Mouse (Mus musculus): ENCODE results near the gene Cd6. TPM values are rescaled to one million over a fixed set of nuclear protein-coding genes. Genes with fewer than 3 reads are reported as not detected.

The Cd6 gene
- polyA plus RNA-seq, 1 experiment, result 41.0 TPM

GRCm38 (mm10) chr19:10803751-10804150, 26.1 kb downstream of the Cd6 start:
- no peak for TF ChIP-seq POLR2A (IDR thresholded peaks at IDR 0.05; ENCODE audit: low read depth, low read length)
- TF ChIP-seq CTCF (IDR thresholded peaks at IDR 0.05; ENCODE audit: extremely low read depth, insufficient read depth, insufficient read length, insufficient replicate concordance), result no peak
- H3K4me1 ChIP-seq (ENCODE audit: control insufficient read depth, insufficient read depth, insufficient read length), result no peaks in the 10 kb centered on the region
- no peak for DNase-seq (ENCODE audit: low read depth in 1 of 2, low spot score in 2 of 2)
- H3K27me3 ChIP-seq (ENCODE audit: control insufficient read depth, insufficient read depth, low read length), result no peaks in the 10 kb centered on the region
- H3K4me3 ChIP-seq (ENCODE audit: extremely low read depth, insufficient read depth, insufficient read length), result no peak overlapping the region
- WGBS, result 64% methylated on average over 5 of the region's 5 CpGs
- no peaks in the 10 kb centered on the region for H3K36me3 ChIP-seq (ENCODE audit: control insufficient read depth, insufficient read depth, low read length)
- no peak overlapping the region for H3K27ac ChIP-seq (ENCODE audit: insufficient read depth, low read length)

- H3K36me3 ChIP-seq (ENCODE audit: control insufficient read depth, insufficient read depth, low read length), result no peaks in the 10 kb centered on the region
- DNase-seq (ENCODE audit: low read depth in 1 of 2, low spot score in 2 of 2), result no peak
- TF ChIP-seq CTCF (IDR thresholded peaks at IDR 0.05; ENCODE audit: extremely low read depth, insufficient read depth, insufficient read length, insufficient replicate concordance) (no peak), POLR2A (IDR thresholded peaks at IDR 0.05; ENCODE audit: low read depth, low read length) (no peak)
- H3K4me1 ChIP-seq (ENCODE audit: control insufficient read depth, insufficient read depth, insufficient read length), result no peaks in the 10 kb centered on the region
- no peaks in the 10 kb centered on the region for H3K27me3 ChIP-seq (ENCODE audit: control insufficient read depth, insufficient read depth, low read length)
- H3K4me3 ChIP-seq (ENCODE audit: extremely low read depth, insufficient read depth, insufficient read length), result no peak overlapping the region
- 91% methylated on average over 6 of the region's 6 CpGs for WGBS
- no peak overlapping the region for H3K27ac ChIP-seq (ENCODE audit: insufficient read depth, low read length)
Observed at GRCm38 (mm10) chr19:10801906-10802305, 28.0 kb downstream of the Cd6 start.

GRCm38 (mm10) chr19:10801070-10801469, 28.8 kb downstream of the Cd6 start:
- TF ChIP-seq CTCF (IDR thresholded peaks at IDR 0.05; ENCODE audit: extremely low read depth, insufficient read depth, insufficient read length, insufficient replicate concordance) (no peak), POLR2A (IDR thresholded peaks at IDR 0.05; ENCODE audit: low read depth, low read length) (no peak)
- H3K27me3 ChIP-seq (ENCODE audit: control insufficient read depth, insufficient read depth, low read length), result no peaks in the 10 kb centered on the region
- WGBS, result 18% methylated on average over 6 of the region's 6 CpGs
- no peaks in the 10 kb centered on the region for H3K4me1 ChIP-seq (ENCODE audit: control insufficient read depth, insufficient read depth, insufficient read length)
- H3K27ac ChIP-seq (ENCODE audit: insufficient read depth, low read length), result no peak overlapping the region
- H3K4me3 ChIP-seq (ENCODE audit: extremely low read depth, insufficient read depth, insufficient read length), result no peak overlapping the region
- DNase-seq (ENCODE audit: low read depth in 1 of 2, low spot score in 2 of 2), result no peak
- H3K36me3 ChIP-seq (ENCODE audit: control insufficient read depth, insufficient read depth, low read length), result no peaks in the 10 kb centered on the region

GRCm38 (mm10) chr19:10799155-10799554, 30.7 kb downstream of the Cd6 start:
- H3K4me1 ChIP-seq (ENCODE audit: control insufficient read depth, insufficient read depth, insufficient read length), result no peaks in the 10 kb centered on the region
- no peak for TF ChIP-seq POLR2A (IDR thresholded peaks at IDR 0.05; ENCODE audit: low read depth, low read length)
- no peak for TF ChIP-seq CTCF (IDR thresholded peaks at IDR 0.05; ENCODE audit: extremely low read depth, insufficient read depth, insufficient read length, insufficient replicate concordance)
- WGBS, result 97% methylated on average over 17 of the region's 17 CpGs
- no peak for DNase-seq (ENCODE audit: low read depth in 1 of 2, low spot score in 2 of 2)
- H3K36me3 ChIP-seq (ENCODE audit: control insufficient read depth, insufficient read depth, low read length), result no peaks in the 10 kb centered on the region
- no peak overlapping the region for H3K4me3 ChIP-seq (ENCODE audit: extremely low read depth, insufficient read depth, insufficient read length)
- no peak overlapping the region for H3K27ac ChIP-seq (ENCODE audit: insufficient read depth, low read length)
- H3K27me3 ChIP-seq (ENCODE audit: control insufficient read depth, insufficient read depth, low read length), result no peaks in the 10 kb centered on the region

DNA sequence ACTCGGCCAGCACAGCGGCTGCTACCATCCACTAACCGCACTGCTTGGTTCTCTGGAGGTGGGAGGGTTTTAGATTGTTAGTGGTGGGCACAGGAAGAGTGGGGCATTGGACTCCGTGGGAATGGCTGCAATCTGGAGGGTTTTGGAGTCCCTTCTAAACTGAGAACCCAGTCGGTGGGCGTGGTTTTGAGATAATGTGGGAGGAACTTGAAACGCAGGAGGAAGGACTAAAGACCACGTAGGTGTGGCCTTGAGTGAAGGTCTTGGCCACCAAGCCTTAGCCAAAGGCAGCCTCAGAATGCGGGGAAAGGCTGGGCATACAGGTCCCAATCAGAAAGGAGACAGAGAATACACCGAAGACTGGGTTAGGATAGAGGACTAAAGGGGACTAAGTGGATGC, 31.3 kb downstream of the Cd6 start:
- no peak for DNase-seq (ENCODE audit: low read depth in 1 of 2, low spot score in 2 of 2)
- Histone ChIP-seq H3K27me3 (ENCODE audit: control insufficient read depth, insufficient read depth, low read length) (no peaks in the 10 kb centered on the region), H3K4me3 (ENCODE audit: extremely low read depth, insufficient read depth, insufficient read length) (no peak overlapping the region), H3K36me3 (ENCODE audit: control insufficient read depth, insufficient read depth, low read length) (no peaks in the 10 kb centered on the region), H3K4me1 (ENCODE audit: control insufficient read depth, insufficient read depth, insufficient read length) (no peaks in the 10 kb centered on the region), H3K27ac (ENCODE audit: insufficient read depth, low read length) (no peak overlapping the region)
- 78% methylated on average over 10 of the region's 10 CpGs for WGBS
- TF ChIP-seq POLR2A (IDR thresholded peaks at IDR 0.05; ENCODE audit: low read depth, low read length) (no peak), CTCF (IDR thresholded peaks at IDR 0.05; ENCODE audit: extremely low read depth, insufficient read depth, insufficient read length, insufficient replicate concordance) (no peak)

DNA sequence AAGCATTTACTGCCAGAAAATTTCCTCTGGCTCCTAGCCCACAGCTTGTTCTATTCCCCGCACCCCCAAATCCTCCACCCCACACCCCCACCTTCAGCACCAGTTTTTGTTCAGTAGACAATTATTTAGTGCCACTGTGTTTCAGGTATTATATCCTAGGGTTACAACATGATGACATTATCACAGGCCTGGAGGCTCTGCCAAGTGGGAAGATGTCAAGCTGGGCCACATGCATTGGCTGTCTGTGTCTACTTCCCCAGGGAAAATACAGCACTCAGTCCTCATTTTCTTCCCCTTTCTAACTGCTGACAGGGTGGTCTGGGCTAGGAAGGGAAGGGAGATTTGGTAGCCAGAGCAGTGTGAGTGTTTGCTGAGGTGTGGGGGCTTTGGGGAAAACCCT, 34.9 kb downstream of the Cd6 start:
- H3K36me3 ChIP-seq (ENCODE audit: control insufficient read depth, insufficient read depth, low read length), result no peaks in the 10 kb centered on the region
- 87% methylated on average over 1 of the region's 1 CpGs for WGBS
- no peak overlapping the region for H3K27ac ChIP-seq (ENCODE audit: insufficient read depth, low read length)
- DNase-seq (ENCODE audit: low read depth in 1 of 2, low spot score in 2 of 2), result no peak
- H3K27me3 ChIP-seq (ENCODE audit: control insufficient read depth, insufficient read depth, low read length), result no peaks in the 10 kb centered on the region
- TF ChIP-seq CTCF (IDR thresholded peaks at IDR 0.05; ENCODE audit: extremely low read depth, insufficient read depth, insufficient read length, insufficient replicate concordance) (no peak), POLR2A (IDR thresholded peaks at IDR 0.05; ENCODE audit: low read depth, low read length) (no peak)
- H3K4me3 ChIP-seq (ENCODE audit: extremely low read depth, insufficient read depth, insufficient read length), result no peak overlapping the region
- H3K4me1 ChIP-seq (ENCODE audit: control insufficient read depth, insufficient read depth, insufficient read length), result peaks cover 3% of the 10 kb centered on the region; the same call in 1 of the 2 replicates

DNA sequence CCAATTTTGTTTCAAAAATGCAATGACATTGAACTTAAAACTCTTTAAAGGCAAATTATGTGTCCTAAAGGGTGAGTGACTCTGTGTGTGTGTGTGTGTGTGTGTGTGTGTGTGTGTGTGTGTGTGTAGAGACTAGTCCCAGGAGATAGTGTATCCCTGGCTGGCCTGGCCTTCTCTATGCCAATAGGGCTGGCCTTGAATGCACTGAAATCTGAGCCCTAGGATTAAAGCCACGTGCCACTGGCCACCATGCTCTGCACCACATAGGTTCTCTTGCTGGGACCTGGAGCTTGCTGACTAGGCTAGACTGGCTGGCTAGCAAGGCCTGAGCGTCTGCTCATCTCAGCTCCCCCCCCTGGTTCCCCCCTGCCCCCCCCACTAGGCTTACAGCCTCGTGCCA, 36.8 kb downstream of the Cd6 start:
- Histone ChIP-seq H3K4me1 (ENCODE audit: control insufficient read depth, insufficient read depth, insufficient read length) (peaks cover 13% of the 10 kb centered on the region; the same call in 1 of the 2 replicates), H3K27ac (ENCODE audit: insufficient read depth, low read length) (no peak overlapping the region), H3K27me3 (ENCODE audit: control insufficient read depth, insufficient read depth, low read length) (no peaks in the 10 kb centered on the region), H3K36me3 (ENCODE audit: control insufficient read depth, insufficient read depth, low read length) (no peaks in the 10 kb centered on the region), H3K4me3 (ENCODE audit: extremely low read depth, insufficient read depth, insufficient read length) (no peak overlapping the region)
- no peak for TF ChIP-seq CTCF (IDR thresholded peaks at IDR 0.05; ENCODE audit: extremely low read depth, insufficient read depth, insufficient read length, insufficient replicate concordance)
- TF ChIP-seq POLR2A (IDR thresholded peaks at IDR 0.05; ENCODE audit: low read depth, low read length), result no peak
- WGBS, result 77% methylated on average over 3 of the region's 3 CpGs
- no peak for DNase-seq (ENCODE audit: low read depth in 1 of 2, low spot score in 2 of 2)
